Mouse (Mus musculus) CH12.LX (cell line): ENCODE measurements around the gene Pbx1. TPM values are rescaled to one million over a fixed set of nuclear protein-coding genes. Genes with fewer than 3 reads are reported as not detected.

Experiments
- DNase-seq: peaks from one replicate; pipeline ENCODE4 v3.0.0-alpha.2; 2013; ENCODE audit errors: extremely low read depth
- H3K27ac ChIP-seq: 2 replicates; pipeline ENCODE4 v1.5.1; 2012; ENCODE audit warnings: low read depth, mild to moderate bottlenecking, control low read depth, moderate library complexity; ENCODE audit not compliant: insufficient read depth
- H3K27me3 ChIP-seq: replicated peaks from 2 replicates; pipeline ENCODE3; 2012; ENCODE audit warnings: inconsistent platforms
- H3K36me3 ChIP-seq, 2 experiments: replicated peaks in 1 of 2; 2 replicates each; pipeline versions ENCODE3 to v1.6.1; 2012; ENCODE audit warnings: inconsistent platforms in 1 of 2, low read length in 1 of 2, mild to moderate bottlenecking in 1 of 2, mixed read lengths in 1 of 2, moderate library complexity in 1 of 2; ENCODE audit not compliant: control insufficient read depth in 1 of 2, insufficient read depth in 1 of 2
- H3K4me1 ChIP-seq, 2 experiments: 2 replicates each; pipeline ENCODE4 v1.6.1; 2012; ENCODE audit warnings: inconsistent platforms in 1 of 2, moderate library complexity in 1 of 2; ENCODE audit not compliant: insufficient read depth in 2 of 2, control insufficient read depth in 1 of 2
- H3K4me2 ChIP-seq: 2 replicates; pipeline ENCODE4 v1.6.1; 2012; ENCODE audit warnings: low read depth, mild to moderate bottlenecking, control low read depth; ENCODE audit not compliant: poor library complexity, insufficient read depth, severe bottlenecking
- H3K4me3 ChIP-seq, 3 experiments: fragments of 150-350 bp in 1 of 3; sonication (generic) in 1 of 3; replicated peaks in 1 of 3; 2 replicates each; pipeline versions ENCODE3 to v1.5.1; 2011 to 2012; ENCODE audit warnings: low read depth in 2 of 3, low read length in 2 of 3, mild to moderate bottlenecking in 2 of 3, moderate library complexity in 2 of 3, control low read depth in 1 of 3, improper control_type of control experiment in 1 of 3, inconsistent platforms in 1 of 3, mixed read lengths in 1 of 3; ENCODE audit not compliant: poor library complexity in 1 of 3
- H3K79me2 ChIP-seq: replicated peaks from 2 replicates; pipeline ENCODE4 v1.6.1; 2012; ENCODE audit warnings: mild to moderate bottlenecking, moderate library complexity; ENCODE audit not compliant: control insufficient read depth, poor library complexity, insufficient read depth, severe bottlenecking; ENCODE audit errors: extremely low read depth
- H3K9ac ChIP-seq: 2 replicates; pipeline ENCODE4 v1.6.1; 2012; ENCODE audit warnings: low read depth, mild to moderate bottlenecking, control low read depth, moderate library complexity; ENCODE audit not compliant: insufficient read depth
- H3K9me3 ChIP-seq: replicated peaks from 2 replicates; pipeline ENCODE3; 2012; ENCODE audit warnings: low read length, inconsistent platforms, mixed read lengths
- CHD1 ChIP-seq: IDR thresholded peaks from 2 replicates; pipeline ENCODE4 v1.6.1; 2012; ENCODE audit warnings: low read depth, low read length, improper control_type of control experiment, inconsistent platforms
- ELF1 ChIP-seq: IDR thresholded peaks from 2 replicates; pipeline ENCODE4 v1.6.1; 2014; ENCODE audit warnings: low read depth, mild to moderate bottlenecking, inconsistent platforms, low read length, improper control_type of control experiment
- EP300 ChIP-seq: IDR thresholded peaks from 2 replicates; pipeline ENCODE4 v1.6.1; 2011; ENCODE audit warnings: low read length, improper control_type of control experiment
- IRF4 ChIP-seq: IDR thresholded peaks from 2 replicates; pipeline ENCODE4 v1.6.1; 2014; ENCODE audit warnings: low read depth, mild to moderate bottlenecking, inconsistent platforms, low read length, improper control_type of control experiment
- JUN ChIP-seq: IDR thresholded peaks from 2 replicates; pipeline ENCODE4 v1.6.1; 2011; ENCODE audit warnings: low read depth, mild to moderate bottlenecking, low read length, improper control_type of control experiment, moderate library complexity; ENCODE audit not compliant: insufficient read depth
- KAT2A ChIP-seq: IDR thresholded peaks from 2 replicates; pipeline ENCODE4 v1.6.1; 2012; ENCODE audit warnings: low read length, improper control_type of control experiment, inconsistent platforms; ENCODE audit not compliant: insufficient replicate concordance
- MAFK ChIP-seq: IDR thresholded peaks from 2 replicates; pipeline ENCODE4 v1.6.1; 2011; ENCODE audit warnings: low read length, improper control_type of control experiment; ENCODE audit not compliant: insufficient replicate concordance
- MAX ChIP-seq: IDR thresholded peaks from 2 replicates; pipeline ENCODE4 v1.6.1; 2011; ENCODE audit warnings: low read length, improper control_type of control experiment
- MEF2A ChIP-seq: IDR thresholded peaks from 2 replicates; pipeline ENCODE4 v1.6.1; 2014; ENCODE audit warnings: low read depth, mild to moderate bottlenecking, inconsistent platforms, low read length, improper control_type of control experiment, borderline replicate concordance
- MXI1 ChIP-seq: IDR thresholded peaks from 2 replicates; pipeline ENCODE4 v1.6.1; 2011; ENCODE audit warnings: mild to moderate bottlenecking, low read depth, low read length, improper control_type of control experiment
- NELFE ChIP-seq: IDR thresholded peaks from 2 replicates; pipeline ENCODE4 v1.6.1; 2011; ENCODE audit warnings: low read depth, low read length, improper control_type of control experiment
- PAX5 ChIP-seq: IDR thresholded peaks from 2 replicates; pipeline ENCODE4 v1.6.1; 2012; ENCODE audit warnings: low read length, inconsistent platforms, mixed read lengths
- POLR2A ChIP-seq: IDR thresholded peaks from 2 replicates; pipeline ENCODE4 v1.6.1; 2011; ENCODE audit warnings: low read depth, mild to moderate bottlenecking, improper control_type of control experiment, low read length
- POLR2AphosphoS2 ChIP-seq: IDR thresholded peaks from 2 replicates; pipeline ENCODE4 v1.6.1; 2011; ENCODE audit warnings: low read depth, low read length, improper control_type of control experiment
- RCOR1 ChIP-seq: conservative IDR thresholded peaks from 2 replicates; pipeline ENCODE4 v1.6.1; 2012; ENCODE audit warnings: low read depth, mild to moderate bottlenecking, inconsistent platforms, low read length, improper control_type of control experiment
- TBP ChIP-seq: conservative IDR thresholded peaks from 2 replicates; pipeline ENCODE4 v1.6.1; 2011; ENCODE audit warnings: low read depth, low read length, improper control_type of control experiment
- UBTF ChIP-seq: IDR thresholded peaks from 2 replicates; pipeline ENCODE4 v1.6.1; 2012; ENCODE audit warnings: low read depth, mild to moderate bottlenecking, inconsistent platforms, low read length, improper control_type of control experiment, moderate library complexity
- USF1 ChIP-seq: IDR thresholded peaks from 2 replicates; pipeline ENCODE4 v1.6.1; 2014; ENCODE audit warnings: low read depth, mild to moderate bottlenecking, inconsistent platforms, low read length, improper control_type of control experiment
- USF2 ChIP-seq: conservative IDR thresholded peaks from 2 replicates; pipeline ENCODE4 v1.6.1; 2011; ENCODE audit warnings: low read depth, low read length, improper control_type of control experiment
- ZC3H11A ChIP-seq: IDR thresholded peaks from 2 replicates; pipeline ENCODE4 v1.6.1; 2012; ENCODE audit warnings: low read depth, mild to moderate bottlenecking, inconsistent platforms, low read length, improper control_type of control experiment
- ZKSCAN1 ChIP-seq: IDR thresholded peaks from 2 replicates; pipeline ENCODE4 v1.6.1; 2012; ENCODE audit warnings: low read depth, inconsistent platforms, low read length, improper control_type of control experiment, borderline replicate concordance
- ZMIZ1 ChIP-seq: IDR thresholded peaks from 2 replicates; pipeline ENCODE4 v1.6.1; 2012; ENCODE audit warnings: low read depth, mild to moderate bottlenecking, inconsistent platforms, low read length, improper control_type of control experiment
- ZNF384 ChIP-seq: IDR thresholded peaks from 2 replicates; pipeline ENCODE4 v1.6.1; 2012; ENCODE audit warnings: low read depth, low read length, improper control_type of control experiment, inconsistent platforms
- dilution Hi-C: fragments of 300-500 bp; cut with MboI; formaldehyde crosslinking; loops from 2 replicates; pipeline ENCODE4 v1.14.3; 2020; ENCODE audit warnings: low sequenced_read_pairs; ENCODE audit not compliant: extremely low pct_unique_long_range_greater_than_20kb, extremely low pct_ligation_motif_present
- in situ Hi-C: fragments of 300-500 bp; cut with MboI; formaldehyde crosslinking; loops from 3 replicates; pipeline ENCODE4 v1.14.3; 2019; ENCODE audit warnings: low sequenced_read_pairs, low pct_ligation_motif_present, low pct_unique_long_range_greater_than_20kb, mixed read lengths
- polyA plus RNA-seq: library from polyadenylated mRNA; unstranded; fragments of >175 nt; gene quantifications from 2 replicates; pipeline ENCODE4 v1.2.1, GENCODE M21; 2012; ENCODE audit warnings: low read depth; ENCODE audit not compliant: insufficient read length
- total RNA-seq, 2 experiments: library from RNA; depleted of rRNA; stranded (reverse); fragments of 300-350 nt in 1 of 2; fragments of >200 nt in 1 of 2; gene quantifications; 2 replicates each; pipeline ENCODE4 v1.2.3; 2012 to 2014

Gene Pbx1
- total and polyA plus RNA-seq, 3 experiments, result not detected

DNA sequence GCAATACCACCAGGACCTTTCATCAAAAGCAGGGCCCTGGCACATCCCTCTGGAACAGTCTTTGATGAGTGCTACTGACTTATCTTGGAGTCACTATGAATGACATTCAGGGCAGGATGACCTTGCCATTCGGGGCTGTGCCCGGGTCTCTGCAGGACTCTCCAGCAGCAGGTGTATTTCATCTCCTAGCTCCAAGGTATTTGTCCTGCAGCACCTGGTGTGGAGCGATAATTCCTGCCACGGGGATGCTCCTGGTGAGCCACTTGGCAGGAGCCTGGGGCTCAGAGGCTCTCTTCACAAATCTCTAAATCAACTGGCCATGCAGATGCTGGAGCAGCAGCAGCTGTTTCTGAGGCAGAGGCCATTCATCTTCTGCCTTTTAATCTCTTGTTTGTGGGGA is 340.4 kb downstream of the Pbx1 start:
- TF ChIP-seq TBP, result no peak
- no peak for TF ChIP-seq JUN
- TF ChIP-seq PAX5, result no peak
- no peak for TF ChIP-seq ZC3H11A
- no peak for TF ChIP-seq RCOR1
- no peak for TF ChIP-seq MAFK
- TF ChIP-seq USF2, result no peak
- TF ChIP-seq CHD1, result no peak
- no peak for TF ChIP-seq POLR2A
- TF ChIP-seq MXI1, result no peak
- TF ChIP-seq MAX, result no peak
- no peak for TF ChIP-seq USF1
- no peak for TF ChIP-seq EP300
- no peak for DNase-seq
- Histone ChIP-seq H3K36me3 (no peaks in the 10 kb centered on the region), H3K9me3 (peaks cover 91% of the 10 kb centered on the region), H3K4me1 (no peaks in the 10 kb centered on the region), H3K27me3 (no peaks in the 10 kb centered on the region), H3K9ac (no peak overlapping the region), H3K4me2 (no peak overlapping the region), H3K4me3 (no peak overlapping the region), H3K79me2 (no peaks in the 10 kb centered on the region), H3K27ac (no peak overlapping the region)
- in situ Hi-C loops, result no loop called here
- dilution Hi-C loops, result no loop called here

DNA sequence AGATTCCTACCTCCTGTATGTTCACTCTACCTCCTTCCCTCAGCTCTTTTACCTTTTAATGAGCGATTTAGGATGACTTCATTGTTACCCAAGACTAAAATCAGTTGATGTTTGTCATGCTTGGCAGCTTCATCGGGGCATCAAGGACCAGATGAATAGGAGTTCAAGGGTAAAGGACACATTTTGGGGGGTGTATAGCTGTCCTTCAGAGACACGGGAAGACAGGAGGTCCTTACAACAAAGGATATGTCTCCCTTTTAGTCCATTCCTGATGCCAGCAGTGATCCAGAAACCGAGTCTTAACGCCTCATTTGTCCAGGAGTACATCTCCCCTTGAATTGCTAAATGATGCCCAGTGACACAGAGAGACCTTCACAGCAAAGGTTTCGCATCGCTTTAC is 343.4 kb downstream of the Pbx1 start:
- H3K79me2 ChIP-seq, result no peaks in the 10 kb centered on the region
- H3K9ac ChIP-seq, result no peak overlapping the region
- no peak overlapping the region for H3K27ac ChIP-seq
- no peaks in the 10 kb centered on the region for H3K4me1 ChIP-seq
- H3K4me3 ChIP-seq, result no peak overlapping the region
- in situ Hi-C loops, result no loop called here
- no peak overlapping the region for H3K4me2 ChIP-seq
- no peaks in the 10 kb centered on the region for H3K27me3 ChIP-seq
- H3K9me3 ChIP-seq, result peaks cover 86% of the 10 kb centered on the region
- no peaks in the 10 kb centered on the region for H3K36me3 ChIP-seq
- TF ChIP-seq ZC3H11A, result no peak
- DNase-seq, result no peak
- dilution Hi-C loops, result no loop called here

DNA sequence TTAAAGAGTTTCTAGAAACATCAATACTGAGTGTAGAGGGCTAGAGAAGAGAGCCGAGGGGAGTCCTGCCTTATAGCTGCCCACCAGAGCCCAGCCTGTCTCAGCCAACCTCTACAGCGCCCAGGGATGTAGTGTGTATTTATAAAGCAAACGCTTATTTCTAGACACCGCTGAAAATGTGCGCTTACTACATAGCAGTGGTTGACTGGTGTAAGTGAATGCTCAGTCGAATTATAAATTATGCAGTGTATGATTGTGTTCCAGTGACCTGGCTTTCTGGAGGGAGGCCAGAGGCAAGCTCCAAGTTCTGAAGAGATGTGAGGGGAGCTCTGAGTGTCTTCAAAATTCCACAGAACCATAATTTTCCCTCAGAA is 352.7 kb downstream of the Pbx1 start:
- no peak for DNase-seq
- in situ Hi-C loops, result no loop called here
- dilution Hi-C loops, result no loop called here
- Histone ChIP-seq H3K36me3 (no peaks in the 10 kb centered on the region), H3K4me2 (no peak overlapping the region), H3K27me3 (no peaks in the 10 kb centered on the region), H3K79me2 (no peaks in the 10 kb centered on the region)
- TF ChIP-seq MEF2A, result no peak
- no peak for TF ChIP-seq CHD1
- no peak for TF ChIP-seq MXI1
- TF ChIP-seq IRF4, result no peak
- TF ChIP-seq KAT2A, result no peak
- TF ChIP-seq RCOR1, result no peak
- no peak for TF ChIP-seq NELFE
- no peak for TF ChIP-seq ZMIZ1
- TF ChIP-seq ZNF384, result no peak
- TF ChIP-seq ELF1, result no peak
- no peak for TF ChIP-seq USF1
- no peak for TF ChIP-seq POLR2A
- no peak for TF ChIP-seq POLR2AphosphoS2
- TF ChIP-seq UBTF, result no peak
- no peak for TF ChIP-seq ZKSCAN1
- TF ChIP-seq, all 38 proteins: peak for 0
- H3K9ac ChIP-seq, result no peak overlapping the region
- H3K4me3 ChIP-seq, result no peak overlapping the region
- H3K9me3 ChIP-seq, result peaks cover 68% of the 10 kb centered on the region
- H3K27ac ChIP-seq, result no peak overlapping the region
- no peaks in the 10 kb centered on the region for H3K4me1 ChIP-seq
